9 mouse cellular contexts compared by ENCODE assay signal in genomic region chr3:103859851-103860391, GRCm38 (mm10). TPM values are rescaled to one million over a fixed set of nuclear protein-coding genes. Genes with fewer than 3 reads are reported as not detected.
A peak's percentile ranks its signal among the peaks of the same experiment; 100 is the strongest.
DNase-seq lines count a peak whose midpoint lies in the region; ATAC-seq and TF ChIP-seq lines count a peak whose summit lies in the region.
"Had no signal": no experiment of that assay in that cellular context is flagged by ENCODE, and none has a peak within 500 bp of the region (broad histone marks: within the 10 kb centered on the region; RNA-seq: fewer than 3 reads in every experiment).

No protein-coding gene starts in this region.

- no peak overlapping the region for H3K9ac ChIP-seq in hindbrain, postnatal 0 days (replicated peaks; ENCODE audit: low read length)
- H3K9ac ChIP-seq in hindbrain, embryonic 16.5 days (ENCODE audit: low read depth, low read length), result no peak overlapping the region
- H3K9ac ChIP-seq in forebrain, postnatal 0 days, result no peak overlapping the region
- H3K9ac ChIP-seq: limb, embryonic 15.5 days had no signal

- WGBS in hindbrain, postnatal 0 days, result 61% methylated on average over 6 of the region's 6 CpGs
- WGBS in hindbrain, embryonic 16.5 days, result 67% methylated on average over 6 of the region's 6 CpGs
- WGBS in forebrain, postnatal 0 days, result 46% methylated on average over 6 of the region's 6 CpGs

- ATAC-seq in hindbrain, postnatal 0 days, result no peak
- no peak for ATAC-seq in hindbrain, embryonic 16.5 days
- ATAC-seq in forebrain, postnatal 0 days, result no peak

- no peak overlapping the region for H3K27ac ChIP-seq in hindbrain, postnatal 0 days
- H3K27ac ChIP-seq in hindbrain, embryonic 16.5 days (ENCODE audit: low read depth, low read length), result no peak overlapping the region
- no peak overlapping the region for H3K27ac ChIP-seq in forebrain, postnatal 0 days (ENCODE audit: low read depth, low read length)
- H3K27ac ChIP-seq: limb, embryonic 15.5 days had no signal

- H3K36me3 ChIP-seq in hindbrain, postnatal 0 days (ENCODE audit: insufficient read depth, low read length), result no peaks in the 10 kb centered on the region
- no peaks in the 10 kb centered on the region for H3K36me3 ChIP-seq in hindbrain, embryonic 16.5 days (ENCODE audit: control insufficient read depth, insufficient read depth, low read length)
- no peaks in the 10 kb centered on the region for H3K36me3 ChIP-seq in myocyte (ENCODE audit: control insufficient read depth, insufficient read depth)
- H3K36me3 ChIP-seq in forebrain, postnatal 0 days (ENCODE audit: insufficient read depth), result no peaks in the 10 kb centered on the region
- H3K36me3 ChIP-seq: limb, embryonic 15.5 days had no signal

- H3K27me3 ChIP-seq in hindbrain, postnatal 0 days (ENCODE audit: insufficient read depth, low read length), result no peaks in the 10 kb centered on the region
- H3K27me3 ChIP-seq in hindbrain, embryonic 16.5 days (replicated peaks; ENCODE audit: control insufficient read depth, insufficient read depth, low read length), result no peaks in the 10 kb centered on the region
- no peaks in the 10 kb centered on the region for H3K27me3 ChIP-seq in myocyte (ENCODE audit: control insufficient read depth, insufficient read depth, insufficient read length)
- H3K27me3 ChIP-seq in forebrain, postnatal 0 days (ENCODE audit: insufficient read depth, low read length), result no peaks in the 10 kb centered on the region
- H3K27me3 ChIP-seq: limb, embryonic 15.5 days had no signal

- no peak overlapping the region for H3ac ChIP-seq in myocyte (ENCODE audit: control insufficient read depth, insufficient read length)

- peak; percentile 58 for TF ChIP-seq POLR2A in myocyte (IDR thresholded peaks at IDR 0.05; ENCODE audit: insufficient read length, low read depth)

- peak; percentile 39 for DNase-seq in hindbrain, postnatal 0 days (ENCODE audit: low spot score)
- DNase-seq in brain, adult 2 months (ENCODE audit: low read depth, low spot score), result peak; percentile 40
- DNase-seq in kidney, postnatal 36 days, result peak; percentile 24 to 47
- DNase-seq in forebrain, postnatal 0 days, result no peak
- DNase-seq in frontal cortex, adult 2 months (ENCODE audit: extremely low spot score in 1 of 2, low spot score in 1 of 2), result no peak
- no peak for DNase-seq in right cerebral cortex, postnatal 4 days

- no peak overlapping the region for H3K4me3 ChIP-seq in hindbrain, postnatal 0 days (ENCODE audit: low read length)
- no peak overlapping the region for H3K4me3 ChIP-seq in hindbrain, embryonic 16.5 days (ENCODE audit: low read length)
- no peak overlapping the region for H3K4me3 ChIP-seq in myocyte
- H3K4me3 ChIP-seq in forebrain, postnatal 0 days (ENCODE audit: low read depth, low read length), result no peak overlapping the region
- H3K4me3 ChIP-seq: limb, embryonic 15.5 days had no signal

- H3K4me1 ChIP-seq in hindbrain, postnatal 0 days (ENCODE audit: insufficient read depth, low read length), result no peaks in the 10 kb centered on the region; the same call in 1 of the 2 replicates
- no peaks in the 10 kb centered on the region for H3K4me1 ChIP-seq in hindbrain, embryonic 16.5 days (ENCODE audit: control insufficient read depth, insufficient read depth, low read depth, low read length)
- H3K4me1 ChIP-seq in forebrain, postnatal 0 days (ENCODE audit: insufficient read depth), result no peaks in the 10 kb centered on the region
- H3K4me1 ChIP-seq: limb, embryonic 15.5 days had no signal

- no peak for TF ChIP-seq CTCF in hindbrain, postnatal 0 days (IDR thresholded peaks at IDR 0.05; ENCODE audit: low read depth)
- TF ChIP-seq CTCF in forebrain, postnatal 0 days (IDR thresholded peaks at IDR 0.05; ENCODE audit: low read depth), result no peak

- no peaks in the 10 kb centered on the region for H3K9me3 ChIP-seq in hindbrain, postnatal 0 days (ENCODE audit: low read length)
- no peaks in the 10 kb centered on the region for H3K9me3 ChIP-seq in hindbrain, embryonic 16.5 days (ENCODE audit: control insufficient read depth, low read length)
- no peaks in the 10 kb centered on the region for H3K9me3 ChIP-seq in forebrain, postnatal 0 days (ENCODE audit: low read length)
- H3K9me3 ChIP-seq: limb, embryonic 15.5 days had no signal

- H3K79me2 ChIP-seq in myocyte (ENCODE audit: control insufficient read depth, insufficient read depth), result no peaks in the 10 kb centered on the region

- no peak overlapping the region for H3K4me2 ChIP-seq in hindbrain, postnatal 0 days (ENCODE audit: low read depth, low read length)
- no peak overlapping the region for H3K4me2 ChIP-seq in hindbrain, embryonic 16.5 days (ENCODE audit: low read length)
- peak overlapping the region; percentile 75 for H3K4me2 ChIP-seq in myocyte (ENCODE audit: low read depth)
- H3K4me2 ChIP-seq in forebrain, postnatal 0 days (ENCODE audit: low read depth), result no peak overlapping the region
- H3K4me2 ChIP-seq: limb, embryonic 15.5 days had no signal

TF ChIP-seq in myocyte, 11 proteins besides CTCF, POLR2A, EP300 and RAD21:
- TF ChIP-seq E2F4 (IDR thresholded peaks at IDR 0.05; ENCODE audit: insufficient read depth) (no peak), MYOD1 (IDR thresholded peaks at IDR 0.05; ENCODE audit: control insufficient read depth in 1 of 3, insufficient read length in 2 of 3, low read depth in 2 of 3) (no peak), POLR2AphosphoS2 (IDR thresholded peaks at IDR 0.05; ENCODE audit: insufficient read length, low read depth) (peak; percentile 19), TCF12 (IDR thresholded peaks at IDR 0.05; ENCODE audit: insufficient read depth, poor library complexity, severe bottlenecking) (no peak), REST (IDR thresholded peaks at IDR 0.05; ENCODE audit: insufficient read depth, insufficient read length) (no peak)
TF ChIP-seq in myocyte: peak in this region for 1.

RNA-seq across cellular contexts. Expression of gene Ptpn22, which starts 0.3 kb away (rescaled TPM):
- 0.31 and 4.3 TPM in 2 replicates for total RNA-seq in hindbrain, postnatal 0 days (2014; rRNA removed)
- polyA plus RNA-seq in hindbrain, postnatal 0 days (2015; fragmentation: Nextera tagmentation; extraction: Ambion mirVana), result 0.40 and 0.53 TPM in 2 replicates
- polyA plus RNA-seq in hindbrain, embryonic 16.5 days (2015; fragmentation: Nextera tagmentation; extraction: Ambion mirVana), result 0.43 and 0.59 TPM in 2 replicates
- polyA plus RNA-seq in myocyte (2012; fragmentation: generic; extraction: Trizol), result 5.3 TPM
- 0.19 and 0.46 TPM in 2 replicates for total RNA-seq in forebrain, postnatal 0 days (2014; rRNA removed)
- 0.43 and 0.46 TPM in 2 replicates for polyA plus RNA-seq in forebrain, postnatal 0 days (2015; fragmentation: Nextera tagmentation; extraction: Ambion mirVana)
- polyA plus RNA-seq in frontal cortex, adult 2 months (2012; rRNA removed), result 0.92 and 1.1 TPM in 2 replicates

RNA-seq across cellular contexts. Expression of gene Bcl2l15, which starts 27.5 kb away (rescaled TPM):
- not detected in 2 replicates for total RNA-seq in hindbrain, postnatal 0 days (2014; rRNA removed)
- polyA plus RNA-seq in hindbrain, postnatal 0 days (2015; fragmentation: Nextera tagmentation; extraction: Ambion mirVana), result 0.20 and 0.67 TPM in 2 replicates
- 0.33 and 0.40 TPM in 2 replicates for polyA plus RNA-seq in hindbrain, embryonic 16.5 days (2015; fragmentation: Nextera tagmentation; extraction: Ambion mirVana)
- polyA plus RNA-seq in myocyte (2012; fragmentation: generic; extraction: Trizol), result 0.25 TPM
- not detected in 2 replicates for total RNA-seq in forebrain, postnatal 0 days (2014; rRNA removed)
- polyA plus RNA-seq in forebrain, postnatal 0 days (2015; fragmentation: Nextera tagmentation; extraction: Ambion mirVana), result not detected in 2 replicates
- polyA plus RNA-seq in frontal cortex, adult 2 months (2012; rRNA removed), result 2.6 and 2.8 TPM in 2 replicates

RNA-seq across cellular contexts. Expression of gene Gm43064, which starts 50.5 kb away (rescaled TPM):
- total RNA-seq in hindbrain, postnatal 0 days (2014; rRNA removed), result 1.1 and 1.9 TPM in 2 replicates
- 0.24 TPM in 1 of 2 replicates, not detected in the other for polyA plus RNA-seq in hindbrain, postnatal 0 days (2015; fragmentation: Nextera tagmentation; extraction: Ambion mirVana)
- 0.24 TPM in 1 of 2 replicates, not detected in the other for polyA plus RNA-seq in hindbrain, embryonic 16.5 days (2015; fragmentation: Nextera tagmentation; extraction: Ambion mirVana)
- polyA plus RNA-seq in myocyte (2012; fragmentation: generic; extraction: Trizol), result 0.06 TPM
- 0.29 and 1.0 TPM in 2 replicates for total RNA-seq in forebrain, postnatal 0 days (2014; rRNA removed)
- polyA plus RNA-seq in forebrain, postnatal 0 days (2015; fragmentation: Nextera tagmentation; extraction: Ambion mirVana), result 0.08 TPM in 2 replicates
- polyA plus RNA-seq in frontal cortex, adult 2 months (2012; rRNA removed), result 0.20 TPM in 1 of 2 replicates, not detected in the other

RNA-seq across cellular contexts. Expression of gene Ap4b1, which starts 50.6 kb away (rescaled TPM):
- 16.1 and 25.8 TPM in 2 replicates for total RNA-seq in hindbrain, postnatal 0 days (2014; rRNA removed)
- 16.4 and 20.1 TPM in 2 replicates for polyA plus RNA-seq in hindbrain, postnatal 0 days (2015; fragmentation: Nextera tagmentation; extraction: Ambion mirVana)
- polyA plus RNA-seq in hindbrain, embryonic 16.5 days (2015; fragmentation: Nextera tagmentation; extraction: Ambion mirVana), result 22.1 and 26.0 TPM in 2 replicates
- 14.5 TPM for polyA plus RNA-seq in myocyte (2012; fragmentation: generic; extraction: Trizol)
- 22.1 and 26.1 TPM in 2 replicates for total RNA-seq in forebrain, postnatal 0 days (2014; rRNA removed)
- 14.8 and 17.2 TPM in 2 replicates for polyA plus RNA-seq in forebrain, postnatal 0 days (2015; fragmentation: Nextera tagmentation; extraction: Ambion mirVana)
- polyA plus RNA-seq in frontal cortex, adult 2 months (2012; rRNA removed), result 14.7 and 15.7 TPM in 2 replicates

RNA-seq across cellular contexts. Expression of gene Dclre1b, which starts 50.7 kb away (rescaled TPM):
- total RNA-seq in hindbrain, postnatal 0 days (2014; rRNA removed), result 3.0 and 7.9 TPM in 2 replicates
- 15.4 and 19.1 TPM in 2 replicates for polyA plus RNA-seq in hindbrain, postnatal 0 days (2015; fragmentation: Nextera tagmentation; extraction: Ambion mirVana)
- polyA plus RNA-seq in hindbrain, embryonic 16.5 days (2015; fragmentation: Nextera tagmentation; extraction: Ambion mirVana), result 16.9 and 17.0 TPM in 2 replicates
- 3.9 TPM for polyA plus RNA-seq in myocyte (2012; fragmentation: generic; extraction: Trizol)
- total RNA-seq in forebrain, postnatal 0 days (2014; rRNA removed), result 5.2 and 5.3 TPM in 2 replicates
- polyA plus RNA-seq in forebrain, postnatal 0 days (2015; fragmentation: Nextera tagmentation; extraction: Ambion mirVana), result 13.5 and 20.5 TPM in 2 replicates
- 5.0 and 6.3 TPM in 2 replicates for polyA plus RNA-seq in frontal cortex, adult 2 months (2012; rRNA removed)

Comparison
In these comparisons a context has a peak if more than half of its experiments do, and no peak if none do; other contexts are left out.
1. DNase-seq: peak in hindbrain, postnatal 0 days (single experiment), brain, adult 2 months (single experiment) and kidney, postnatal 36 days (2 of 2); none in forebrain, postnatal 0 days (single experiment), frontal cortex, adult 2 months (0 of 2) and right cerebral cortex, postnatal 4 days (single experiment).